Mouse (Mus musculus) lung, adult 2 months (tissue): ENCODE data around the gene Als2.

ENCODE experiments used
- CTCF ChIP-seq: fragments of 200-500 bp; IDR thresholded peaks from 2 replicates; pipeline ENCODE4 v1.5.1; 2011; ENCODE audit warnings: mild to moderate bottlenecking, low read length, control low read depth; ENCODE audit not compliant: insufficient read depth
- POLR2A ChIP-seq: fragments of 200-500 bp; IDR thresholded peaks from 2 replicates; pipeline ENCODE4 v1.6.1; 2011; ENCODE audit warnings: low read depth, mild to moderate bottlenecking, control low read depth, low read length, borderline replicate concordance; ENCODE audit errors: extremely low read depth

- TF ChIP-seq CTCF (no peak), POLR2A (no peak)
Observed at GRCm38 (mm10) chr1:59221591-59221990, 15.4 kb downstream of the Als2 start.
